Mouse (Mus musculus): Measurements from ENCODE around the gene Zfp566.

- no peak for TF ChIP-seq POLR2A (IDR thresholded peaks at IDR 0.05; ENCODE audit: borderline replicate concordance, insufficient read depth, low read length)
- TF ChIP-seq CTCF (IDR thresholded peaks at IDR 0.05; ENCODE audit: borderline replicate concordance, insufficient read depth, low read depth, low read length): no peak
Measured at GRCm38 (mm10) chr7:30099297-30099696, 9.0 kb upstream of the Zfp566 start.

Measured in cerebellum, adult 2 months (tissue).